Mouse (Mus musculus) liver, embryonic 12.5 days (tissue): ENCODE data around the gene B3glct. TPM values are rescaled to one million over a fixed set of nuclear protein-coding genes. Genes with fewer than 3 reads are reported as not detected.

Experiments
- ATAC-seq: fragments of 200-750 bp; cut with Nextera tagmentation; 2 replicates; pipeline ENCODE4 v1.8.0; 2017; ENCODE audit warnings: moderate number of reproducible peaks, mild to moderate bottlenecking, moderate library complexity
- H3K27ac ChIP-seq: fragments of 300-500 bp; sonication (generic); 2 replicates; pipeline ENCODE4 v1.5.1; 2016; ENCODE audit warnings: mild to moderate bottlenecking
- H3K27me3 ChIP-seq: fragments of 300-500 bp; sonication (generic); replicated peaks from 2 replicates; pipeline ENCODE4 v1.6.1; 2016; ENCODE audit warnings: mild to moderate bottlenecking, moderate library complexity
- H3K36me3 ChIP-seq: fragments of 300-500 bp; sonication (generic); 2 replicates; pipeline ENCODE4 v1.6.1; 2016; ENCODE audit warnings: mild to moderate bottlenecking, moderate library complexity
- H3K4me1 ChIP-seq: fragments of 300-500 bp; sonication (generic); 2 replicates; pipeline ENCODE4 v1.6.1; 2016
- H3K4me2 ChIP-seq: fragments of 300-500 bp; sonication (generic); 2 replicates; pipeline ENCODE4 v1.6.1; 2016; ENCODE audit warnings: mild to moderate bottlenecking, moderate library complexity
- H3K4me3 ChIP-seq: fragments of 300-500 bp; sonication (generic); 2 replicates; pipeline ENCODE4 v1.5.1; 2016; ENCODE audit warnings: mild to moderate bottlenecking, moderate library complexity
- H3K9ac ChIP-seq: fragments of 300-500 bp; sonication (generic); 2 replicates; pipeline ENCODE4 v1.6.1; 2016; ENCODE audit warnings: mild to moderate bottlenecking, moderate library complexity
- H3K9me3 ChIP-seq: fragments of 300-500 bp; sonication (generic); replicated peaks from 2 replicates; pipeline ENCODE4 v1.6.1; 2016; ENCODE audit warnings: mild to moderate bottlenecking, moderate library complexity
- WGBS: fragments of 180-500 bp; shearing (Covaris S2); methylation state at CpG from one replicate; pipeline ENCODE4 v1.1.7; 2016; ENCODE audit not compliant: insufficient replicate concordance; 5-methylcytosine and 5-hydroxymethylcytosine counted together
- polyA plus RNA-seq: library from polyadenylated mRNA; unstranded; fragments of >200 nt; fragmentation: Nextera tagmentation; extraction: Ambion mirVana; gene quantifications from 2 replicates; pipeline ENCODE4 v1.2.1, GENCODE M21; 2016

The B3glct gene
- polyA plus RNA-seq, 1 experiment from 2014 or later = 8.4 TPM

DNA sequence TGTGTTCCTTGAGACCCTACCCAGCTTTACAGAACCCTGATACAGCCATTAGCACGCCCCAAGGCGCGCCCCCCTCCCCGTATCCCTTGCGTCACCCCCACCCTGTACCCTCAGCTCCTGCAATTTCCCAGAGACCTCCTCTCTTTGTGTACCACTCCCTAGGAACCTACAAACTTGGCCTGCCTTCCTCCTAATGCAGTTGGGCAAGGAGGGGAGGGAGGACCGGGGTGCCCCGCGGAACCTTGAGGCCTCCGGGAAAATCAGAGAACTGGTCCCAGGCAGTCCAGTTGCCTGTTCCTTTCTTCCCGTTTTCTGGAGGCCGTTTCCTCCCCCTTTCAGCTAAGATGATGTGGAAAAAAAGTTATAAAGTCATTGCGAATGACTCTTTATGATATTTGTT lies 1.3 kb downstream of the B3glct start:
- H3K4me1 ChIP-seq = peaks cover 13% of the 10 kb centered on the region
- H3K9ac ChIP-seq = peak overlapping the region; percentile 85
- H3K4me2 ChIP-seq = peak overlapping the region; percentile 98
- WGBS = 26% methylated on average over 12 of the region's 12 CpGs
- no peak overlapping the region for H3K27ac ChIP-seq
- peak overlapping the region; percentile 75 for H3K4me3 ChIP-seq
- H3K9me3 ChIP-seq = no peaks in the 10 kb centered on the region
- no peaks in the 10 kb centered on the region for H3K36me3 ChIP-seq
- ATAC-seq = no peak
- H3K27me3 ChIP-seq = peaks cover 14% of the 10 kb centered on the region

DNA sequence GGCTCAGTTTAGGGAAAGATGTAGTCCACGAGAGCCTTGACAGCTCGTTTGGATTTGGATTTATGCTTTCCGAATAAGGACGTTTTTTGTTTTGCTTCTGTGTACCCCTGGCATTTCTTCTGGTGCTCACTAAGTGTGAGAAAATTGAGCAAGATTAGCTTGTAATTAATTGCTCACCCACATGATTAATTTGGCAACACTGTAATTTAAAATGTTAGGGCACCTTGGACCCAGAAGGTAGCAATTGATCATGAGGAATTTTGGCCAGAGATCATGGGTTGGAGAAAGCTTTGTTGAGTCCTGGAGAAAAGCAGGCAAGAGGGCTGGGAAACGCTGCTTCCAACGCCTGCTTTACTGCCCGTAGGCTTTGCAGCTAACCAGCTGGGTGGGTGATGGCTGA lies 1.9 kb downstream of the B3glct start:
- Histone ChIP-seq H3K9me3 (no peaks in the 10 kb centered on the region), H3K4me3 (no peak overlapping the region), H3K27ac (no peak overlapping the region), H3K4me1 (peaks cover 13% of the 10 kb centered on the region), H3K36me3 (no peaks in the 10 kb centered on the region), H3K4me2 (no peak overlapping the region), H3K27me3 (peaks cover 14% of the 10 kb centered on the region), H3K9ac (no peak overlapping the region)
- WGBS = 70% methylated on average over 7 of the region's 7 CpGs
- no peak for ATAC-seq

DNA sequence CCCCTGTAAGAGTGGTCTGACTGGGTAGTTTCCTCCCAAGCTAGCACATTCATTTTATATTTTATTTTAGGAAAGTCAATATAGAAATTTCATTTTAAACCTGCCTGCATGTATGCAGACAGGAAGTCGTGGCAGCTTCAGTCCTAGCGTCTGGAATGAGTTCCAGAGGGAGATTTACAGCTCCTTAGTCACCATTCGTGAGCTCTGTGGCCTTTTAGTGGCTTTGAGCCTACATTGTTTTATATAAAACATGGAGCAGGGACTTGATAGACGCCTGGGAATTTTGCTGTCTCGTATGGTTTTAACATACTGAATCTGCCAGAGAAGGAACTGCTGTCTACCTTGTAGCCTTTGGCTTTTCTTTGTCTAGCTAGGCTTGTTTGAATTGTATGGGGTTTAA lies 2.9 kb downstream of the B3glct start:
- H3K4me2 ChIP-seq = no peak overlapping the region
- no peaks in the 10 kb centered on the region for H3K9me3 ChIP-seq
- no peaks in the 10 kb centered on the region for H3K36me3 ChIP-seq
- no peak overlapping the region for H3K9ac ChIP-seq
- H3K4me1 ChIP-seq = peaks cover 13% of the 10 kb centered on the region
- H3K27ac ChIP-seq = no peak overlapping the region
- 68% methylated on average over 5 of the region's 5 CpGs for WGBS
- ATAC-seq = no peak
- H3K27me3 ChIP-seq = peaks cover 8% of the 10 kb centered on the region
- no peak overlapping the region for H3K4me3 ChIP-seq

DNA sequence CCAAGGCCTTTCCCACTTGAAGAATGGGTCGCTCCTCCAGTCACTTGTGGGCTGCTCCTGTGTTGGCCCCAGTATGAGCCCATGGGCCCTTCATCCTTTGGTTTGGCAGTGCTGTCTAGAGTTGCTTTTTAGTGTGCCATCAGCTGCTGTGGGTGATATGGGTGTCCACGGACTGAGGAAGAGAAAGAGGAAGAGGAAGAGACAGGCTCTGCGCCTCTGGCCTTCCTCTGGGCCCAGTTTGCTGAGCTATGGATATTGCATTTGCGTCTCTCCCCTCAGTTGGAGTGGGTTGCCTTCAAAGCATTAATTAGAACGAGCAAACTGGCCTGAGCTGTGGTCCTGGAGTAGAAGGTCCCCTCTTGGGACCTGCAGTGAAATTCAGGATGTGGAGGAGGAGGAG lies 11.8 kb downstream of the B3glct start:
- 0 out of 2 replicates have a peak, but pooled peaks cover 9% of the 10 kb centered on the region for H3K9me3 ChIP-seq
- H3K4me1 ChIP-seq = 0 out of 2 replicates have a peak, but pooled peaks cover 6% of the 10 kb centered on the region
- no peak overlapping the region for H3K4me3 ChIP-seq
- 0 out of 2 replicates have a peak, but pooled peaks cover 2% of the 10 kb centered on the region for H3K36me3 ChIP-seq
- no peak for ATAC-seq
- no peak overlapping the region for H3K9ac ChIP-seq
- WGBS = 48% methylated on average over 5 of the region's 5 CpGs
- no peaks in the 10 kb centered on the region for H3K27me3 ChIP-seq
- H3K4me2 ChIP-seq = no peak overlapping the region
- no peak overlapping the region for H3K27ac ChIP-seq

DNA sequence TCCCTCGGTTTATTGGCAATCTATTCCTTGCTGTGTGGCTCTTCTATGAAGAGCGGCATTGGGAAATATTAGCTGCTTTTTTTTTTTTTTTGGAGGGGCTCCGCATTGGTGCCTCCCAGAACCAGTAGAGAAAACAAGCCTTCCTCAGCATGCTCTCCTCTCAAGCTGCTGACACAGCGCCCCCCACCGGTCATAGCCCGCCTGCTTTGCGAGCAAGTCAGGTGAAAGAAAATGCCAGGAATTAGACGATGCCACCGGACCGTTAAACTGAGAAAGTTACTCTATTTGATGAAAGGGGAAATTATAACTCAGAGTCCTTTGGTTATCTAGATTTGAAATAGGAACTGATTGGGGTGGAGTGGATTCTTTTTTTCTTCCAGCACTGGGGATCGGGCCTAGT lies 14.5 kb downstream of the B3glct start:
- no peak overlapping the region for H3K4me2 ChIP-seq
- 0 out of 2 replicates have a peak, but pooled peaks cover 9% of the 10 kb centered on the region for H3K9me3 ChIP-seq
- H3K36me3 ChIP-seq = peaks cover 12% of the 10 kb centered on the region
- no peak overlapping the region for H3K27ac ChIP-seq
- no peak overlapping the region for H3K9ac ChIP-seq
- 0 out of 2 replicates have a peak, but pooled peaks cover 12% of the 10 kb centered on the region for H3K4me1 ChIP-seq
- 70% methylated on average over 11 of the region's 11 CpGs for WGBS
- no peak for ATAC-seq
- H3K27me3 ChIP-seq = no peaks in the 10 kb centered on the region
- H3K4me3 ChIP-seq = no peak overlapping the region

DNA sequence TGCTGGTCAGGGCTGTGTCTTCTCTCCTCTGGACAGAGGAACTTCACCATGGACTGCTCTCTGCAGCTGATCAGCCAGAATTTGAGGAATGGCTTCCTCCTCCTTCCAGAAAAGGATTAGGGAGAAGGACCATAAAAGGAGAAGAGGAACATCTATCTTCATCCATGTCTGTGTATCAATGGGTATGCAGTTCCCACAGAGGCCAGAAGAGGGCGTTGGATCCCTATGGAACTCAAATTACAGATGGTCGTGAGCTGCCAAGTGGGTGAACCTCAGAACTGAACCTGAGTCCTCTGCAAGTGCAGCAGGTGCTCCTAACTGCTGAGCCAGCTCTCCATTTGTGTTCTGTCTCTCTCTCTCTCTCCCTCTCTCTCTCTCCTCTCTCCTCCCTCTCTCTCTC lies 15.2 kb downstream of the B3glct start:
- WGBS = 47% methylated on average over 2 of the region's 2 CpGs
- ATAC-seq = no peak
- H3K4me1 ChIP-seq = 0 out of 2 replicates have a peak, but pooled peaks cover 12% of the 10 kb centered on the region

DNA sequence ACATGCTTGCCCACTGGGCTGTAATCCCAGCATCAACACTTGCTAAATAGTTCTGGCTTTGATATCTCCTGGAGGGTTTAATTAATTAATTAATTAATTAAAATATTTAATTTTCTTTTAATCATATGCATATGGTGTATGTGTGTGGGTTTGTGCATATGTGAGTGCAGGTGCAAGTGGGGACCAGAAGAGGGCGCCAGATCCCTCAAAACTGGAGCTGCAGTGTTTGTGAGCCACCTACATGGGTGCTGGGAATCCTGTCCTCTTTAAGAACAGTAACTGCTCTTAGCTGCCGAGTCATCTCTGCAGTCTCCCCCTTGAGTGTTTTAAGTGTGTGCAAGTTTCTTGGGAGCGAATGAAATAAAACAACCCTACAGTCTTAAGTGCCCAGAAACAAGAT lies 15.9 kb downstream of the B3glct start:
- no peak overlapping the region for H3K9ac ChIP-seq
- H3K4me2 ChIP-seq = no peak overlapping the region
- no peaks in the 10 kb centered on the region for H3K27me3 ChIP-seq
- H3K4me1 ChIP-seq = 0 out of 2 replicates have a peak, but pooled peaks cover 12% of the 10 kb centered on the region
- no peak for ATAC-seq
- 0 out of 2 replicates have a peak, but pooled peaks cover 9% of the 10 kb centered on the region for H3K9me3 ChIP-seq
- H3K27ac ChIP-seq = no peak overlapping the region
- WGBS = 62% methylated on average over 3 of the region's 3 CpGs
- peaks cover 15% of the 10 kb centered on the region for H3K36me3 ChIP-seq
- H3K4me3 ChIP-seq = no peak overlapping the region

More for the DNA sequence above, 15.2 kb downstream of the B3glct start:
- Histone ChIP-seq H3K27ac (no peak overlapping the region), H3K9me3 (0 out of 2 replicates have a peak, but pooled peaks cover 9% of the 10 kb centered on the region), H3K4me2 (no peak overlapping the region), H3K4me3 (no peak overlapping the region), H3K36me3 (peaks cover 15% of the 10 kb centered on the region), H3K27me3 (no peaks in the 10 kb centered on the region), H3K9ac (no peak overlapping the region)

DNA sequence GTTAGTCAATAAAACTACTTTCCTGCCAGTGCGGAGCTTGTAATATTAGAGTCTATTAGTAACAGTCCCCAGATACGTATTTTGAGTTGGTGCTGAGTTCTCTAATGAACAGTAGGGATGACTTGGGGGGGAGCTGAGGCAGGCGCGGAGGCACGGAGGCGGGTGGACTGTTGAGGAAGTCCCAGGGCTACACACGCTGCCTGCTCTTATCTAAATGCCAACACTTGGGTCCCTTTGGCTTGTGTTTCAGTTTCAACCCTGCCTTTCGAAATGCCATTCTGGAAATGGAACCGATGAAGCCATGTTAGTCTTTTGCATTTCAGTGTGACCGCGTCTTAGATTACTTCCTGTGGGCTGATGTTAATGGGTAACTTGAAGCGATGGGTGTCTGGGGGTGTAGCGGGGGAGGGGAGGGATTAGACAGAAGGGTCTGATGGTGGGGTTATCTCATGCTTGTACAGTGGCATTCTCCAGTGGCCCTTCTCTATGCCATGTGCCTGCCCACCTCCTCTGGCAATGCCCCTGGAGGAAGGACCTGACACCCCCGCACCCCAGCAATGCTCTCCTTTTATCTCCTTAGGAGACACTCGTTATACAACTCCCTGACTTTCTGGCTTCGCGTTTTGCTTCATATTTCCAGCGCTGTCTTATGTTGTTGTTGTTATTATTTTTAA lies 17.2 kb downstream of the B3glct start:
- Histone ChIP-seq H3K9me3 (0 out of 2 replicates have a peak, but pooled peaks cover 9% of the 10 kb centered on the region), H3K4me2 (peak overlapping the region; percentile 24), H3K36me3 (peaks cover 15% of the 10 kb centered on the region), H3K9ac (no peak overlapping the region), H3K27me3 (no peaks in the 10 kb centered on the region), H3K4me3 (no peak overlapping the region), H3K4me1 (0 out of 2 replicates have a peak, but pooled peaks cover 7% of the 10 kb centered on the region), H3K27ac (no peak overlapping the region)
- WGBS = 63% methylated on average over 18 of the region's 18 CpGs
- ATAC-seq = no peak

DNA sequence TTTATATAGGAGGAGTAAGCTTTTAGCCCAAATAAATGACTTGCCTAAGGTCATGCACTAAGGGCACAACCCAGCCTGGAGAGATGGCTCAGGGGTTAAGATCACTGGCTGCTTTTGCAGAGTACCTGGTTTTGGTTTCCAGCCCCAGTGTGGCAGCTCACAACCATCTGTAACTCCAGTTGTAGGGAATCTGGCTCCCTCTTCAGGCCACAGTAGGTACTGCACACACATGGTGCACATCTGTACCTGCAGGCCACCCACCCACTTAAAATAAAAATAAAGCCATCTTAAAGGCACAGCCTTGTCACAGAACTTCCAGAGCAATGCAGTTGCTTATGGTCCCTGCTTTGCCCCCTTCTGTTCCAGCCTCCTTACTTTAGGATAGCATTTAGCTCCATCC lies 24.7 kb downstream of the B3glct start:
- Histone ChIP-seq H3K4me3 (no peak overlapping the region), H3K4me1 (no peaks in the 10 kb centered on the region), H3K9ac (no peak overlapping the region), H3K27me3 (no peaks in the 10 kb centered on the region), H3K4me2 (no peak overlapping the region), H3K36me3 (peaks cover 15% of the 10 kb centered on the region), H3K9me3 (peaks cover 6% of the 10 kb centered on the region; the same call in 1 of the 2 replicates), H3K27ac (no peak overlapping the region)
- ATAC-seq = no peak

DNA sequence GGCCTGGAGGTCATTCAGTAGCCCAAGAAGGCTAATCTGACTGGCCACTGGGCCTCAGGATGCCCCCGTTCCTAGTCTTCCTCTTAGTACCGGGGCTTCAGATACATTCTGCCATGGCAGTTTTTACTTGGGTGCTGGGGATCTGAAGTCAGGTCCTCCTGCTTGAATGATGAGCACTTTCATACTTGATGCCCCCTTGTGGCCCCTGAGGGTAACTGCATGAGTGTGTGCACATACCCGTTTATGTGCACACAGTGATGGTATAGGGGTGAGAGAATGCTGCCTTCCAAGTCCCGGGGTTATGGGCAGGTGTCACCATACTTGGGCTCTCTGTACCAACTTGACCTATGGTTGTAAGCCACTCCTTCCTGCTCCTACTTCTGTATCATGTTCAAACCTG lies 33.5 kb downstream of the B3glct start:
- 71% methylated on average over 4 of the region's 4 CpGs for WGBS

DNA sequence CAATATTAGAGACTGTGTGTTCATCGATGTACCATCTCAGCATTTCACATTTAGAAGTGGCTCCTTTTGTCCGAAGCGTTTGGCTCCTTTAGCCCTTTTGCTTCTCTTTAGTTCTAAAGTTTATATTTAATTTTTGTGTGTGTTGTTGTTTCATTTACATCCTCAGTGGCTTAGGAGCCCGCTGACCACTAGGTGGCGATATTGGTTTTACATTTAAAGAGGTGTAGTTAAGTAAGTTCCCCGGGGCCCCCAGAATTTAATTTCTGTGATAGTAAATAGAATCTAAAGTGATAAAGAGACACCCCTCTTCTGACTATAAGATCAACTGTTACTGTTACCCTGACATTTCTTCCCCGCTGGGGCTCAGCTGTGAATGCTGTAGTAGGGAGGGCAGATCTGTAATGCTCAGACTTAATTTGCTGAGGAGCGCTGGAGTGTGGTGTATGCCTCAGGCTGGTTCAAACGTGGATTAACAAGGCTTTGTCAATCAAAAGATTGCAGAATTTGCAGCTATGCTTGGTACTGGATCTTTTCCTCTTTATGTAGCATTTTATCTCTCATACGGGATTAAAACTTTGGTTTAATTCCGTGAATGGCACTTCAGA lies 35.2 kb downstream of the B3glct start:
- H3K27me3 ChIP-seq = no peaks in the 10 kb centered on the region
- no peak overlapping the region for H3K4me3 ChIP-seq
- 43% methylated on average over 11 of the region's 11 CpGs for WGBS
- no peak for ATAC-seq
- H3K27ac ChIP-seq = no peak overlapping the region
- peaks cover 11% of the 10 kb centered on the region for H3K9me3 ChIP-seq
- no peak overlapping the region for H3K9ac ChIP-seq
- H3K36me3 ChIP-seq = peaks cover 17% of the 10 kb centered on the region
- H3K4me1 ChIP-seq = no peaks in the 10 kb centered on the region
- H3K4me2 ChIP-seq = no peak overlapping the region

More for the DNA sequence above, 33.5 kb downstream of the B3glct start:
- no peak overlapping the region for H3K27ac ChIP-seq
- H3K36me3 ChIP-seq = peaks cover 25% of the 10 kb centered on the region
- H3K4me3 ChIP-seq = no peak overlapping the region
- H3K4me2 ChIP-seq = no peak overlapping the region
- no peaks in the 10 kb centered on the region for H3K27me3 ChIP-seq
- H3K9me3 ChIP-seq = peaks cover 13% of the 10 kb centered on the region
- H3K9ac ChIP-seq = no peak overlapping the region
- ATAC-seq = no peak
- H3K4me1 ChIP-seq = no peaks in the 10 kb centered on the region

DNA sequence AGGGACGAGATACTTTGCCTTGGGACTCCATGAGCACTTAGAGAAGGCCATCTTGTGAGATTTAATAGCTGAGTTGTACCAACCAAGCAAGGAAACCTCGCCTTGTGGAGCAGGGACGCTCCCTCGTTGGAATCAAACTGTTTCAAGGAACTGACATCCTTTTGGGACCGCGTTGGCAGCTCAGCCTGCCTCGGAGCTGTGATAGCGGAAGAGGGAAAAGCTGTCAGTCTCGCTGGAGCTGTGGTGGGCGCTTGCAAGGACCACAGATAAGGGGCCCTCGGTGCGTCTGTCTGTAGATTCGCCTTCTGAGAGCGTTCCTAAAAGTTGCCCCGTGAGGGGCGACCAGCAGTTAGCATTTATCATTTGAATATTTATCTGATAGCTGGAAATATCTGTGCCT lies 35.8 kb downstream of the B3glct start:
- peaks cover 12% of the 10 kb centered on the region for H3K36me3 ChIP-seq
- no peaks in the 10 kb centered on the region for H3K4me1 ChIP-seq
- H3K27me3 ChIP-seq = no peaks in the 10 kb centered on the region
- H3K9ac ChIP-seq = no peak overlapping the region
- no peak for ATAC-seq
- WGBS = 52% methylated on average over 16 of the region's 16 CpGs
- no peak overlapping the region for H3K27ac ChIP-seq
- H3K9me3 ChIP-seq = peaks cover 5% of the 10 kb centered on the region
- H3K4me2 ChIP-seq = no peak overlapping the region
- no peak overlapping the region for H3K4me3 ChIP-seq
